Mouse (Mus musculus): Measurements from ENCODE around the gene Prkag1.

- no peak for TF ChIP-seq EP300 (IDR thresholded peaks at IDR 0.05; ENCODE audit: low read depth)
- TF ChIP-seq CTCF (IDR thresholded peaks at IDR 0.05; ENCODE audit: low read depth) = no peak
Observed at GRCm38 (mm10) chr15:98778806-98779205, 52.5 kb downstream of the Prkag1 start.

All from liver, postnatal 0 days (tissue).